Mouse (Mus musculus) liver, embryonic 14.5 days (tissue): ENCODE data around the gene Psmg3.

Source experiments
- CTCF ChIP-seq: IDR thresholded peaks from 2 replicates; pipeline ENCODE4 v1.5.1; 2016; ENCODE audit warnings: antibody characterized with exemption, low read depth, control low read depth
- EP300 ChIP-seq: IDR thresholded peaks from 2 replicates; pipeline ENCODE4 v1.6.1; 2016; ENCODE audit warnings: antibody characterized with exemption, low read depth

DNA sequence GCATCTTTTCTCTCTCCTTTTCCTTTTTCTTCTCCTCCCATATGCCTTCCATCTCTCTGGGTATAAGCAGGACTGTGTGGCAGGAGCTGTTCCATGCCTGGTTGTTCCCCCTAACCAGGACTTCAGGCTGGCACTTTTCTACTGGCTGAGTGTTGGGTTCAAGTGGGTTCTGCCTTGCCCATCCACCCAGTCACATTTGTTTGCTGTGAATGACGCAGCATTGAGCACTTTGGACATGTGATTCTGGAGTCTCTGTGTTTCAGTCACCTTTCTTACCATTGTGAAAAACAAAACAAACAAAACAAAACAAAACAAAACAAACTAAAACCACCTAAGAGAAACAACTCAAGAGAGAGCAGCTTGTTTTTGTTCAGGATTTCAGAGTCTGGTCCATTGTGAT, 44.8 kb upstream of the Psmg3 start:
- TF ChIP-seq CTCF (no peak), EP300 (no peak)
